In genomic region chr2:79653093-79653808, GRCm38 (mm10) we compare ENCODE assay signal across 10 mouse cellular contexts. TPM values are rescaled to one million over a fixed set of nuclear protein-coding genes. Genes with fewer than 3 reads are reported as not detected.
DNase-seq lines count a peak whose midpoint lies in the region; ATAC-seq and TF ChIP-seq lines count a peak whose summit lies in the region.
"Had no signal": no experiment of that assay in that cellular context is flagged by ENCODE, and none has a peak within 500 bp of the region (broad histone marks: within the 10 kb centered on the region; RNA-seq: fewer than 3 reads in every experiment).

No protein-coding gene starts in this region.

- no peak overlapping the region for H3K4me3 ChIP-seq in lung, adult 2 months (replicated peaks; ENCODE audit: extremely low read depth, low read depth, low read length)
- H3K4me3 ChIP-seq in liver, embryonic 14.5 days (ENCODE audit: insufficient read depth in 1 of 2, low read depth in 2 of 2, low read length in 2 of 2): no peak overlapping the region
- H3K4me3 ChIP-seq in stomach, postnatal 0 days (ENCODE audit: low read depth, low read length): no peak overlapping the region
- H3K4me3 ChIP-seq in thymus, adult 2 months (ENCODE audit: control insufficient read depth, insufficient read depth, low read length): no peak overlapping the region
- H3K4me3 ChIP-seq: neural tube, embryonic 15.5 days had no signal

- H3K4me1 ChIP-seq in lung, adult 2 months (ENCODE audit: control insufficient read depth, insufficient read depth, low read length): peaks cover 6% of the 10 kb centered on the region
- H3K4me1 ChIP-seq in liver, embryonic 14.5 days (replicated peaks; ENCODE audit: control insufficient read depth in 2 of 2, insufficient read depth in 2 of 2, low read length in 1 of 2): no peaks in the 10 kb centered on the region
- H3K4me1 ChIP-seq in stomach, postnatal 0 days (replicated peaks; ENCODE audit: control insufficient read depth, insufficient read depth): no peaks in the 10 kb centered on the region
- H3K4me1 ChIP-seq in thymus, adult 2 months (replicated peaks; ENCODE audit: control insufficient read depth, insufficient read depth, low read length): no peaks in the 10 kb centered on the region
- H3K4me1 ChIP-seq: neural tube, embryonic 15.5 days had no signal

- no peak for TF ChIP-seq CTCF in lung, adult 2 months (IDR thresholded peaks at IDR 0.05; ENCODE audit: insufficient read depth, low read length)
- no peak for TF ChIP-seq CTCF in liver, embryonic 14.5 days (IDR thresholded peaks at IDR 0.05; ENCODE audit: low read depth)
- no peak for TF ChIP-seq CTCF in stomach, postnatal 0 days (IDR thresholded peaks at IDR 0.05; ENCODE audit: low read depth)
- TF ChIP-seq CTCF in thymus, adult 2 months (IDR thresholded peaks at IDR 0.05; ENCODE audit: borderline replicate concordance, control insufficient read depth, extremely low read depth, insufficient read depth, low read length, poor library complexity): no peak

- peak; percentile 55 for ATAC-seq in liver, embryonic 14.5 days (ENCODE audit: insufficient read depth)
- ATAC-seq in stomach, postnatal 0 days (ENCODE audit: low FRiP score, low TSS enrichment): peak; percentile 47

- whole genome bisulfite sequencing in lung, adult 2 months: 72% methylated on average over 6 of the region's 6 CpGs
- 42% methylated on average over 6 of the region's 6 CpGs for whole genome bisulfite sequencing in liver, embryonic 14.5 days (ENCODE audit: insufficient replicate concordance)
- WGBS in stomach, postnatal 0 days: 74% methylated on average over 6 of the region's 6 CpGs
- WGBS in thymus, adult 2 months: 67% methylated on average over 6 of the region's 6 CpGs

- no peaks in the 10 kb centered on the region for H3K27me3 ChIP-seq in liver, embryonic 14.5 days (ENCODE audit: control insufficient read depth, insufficient read depth, low read length)
- no peaks in the 10 kb centered on the region for H3K27me3 ChIP-seq in stomach, postnatal 0 days (ENCODE audit: control insufficient read depth, insufficient read depth, low read length)
- H3K27me3 ChIP-seq in thymus, adult 2 months (ENCODE audit: control insufficient read depth, insufficient read depth, low read length): no peaks in the 10 kb centered on the region
- H3K27me3 ChIP-seq: neural tube, embryonic 15.5 days had no signal

- no peaks in the 10 kb centered on the region for H3K36me3 ChIP-seq in liver, embryonic 14.5 days (replicated peaks; ENCODE audit: control insufficient read depth, insufficient read depth, low read depth)
- peaks cover 13% of the 10 kb centered on the region for H3K36me3 ChIP-seq in stomach, postnatal 0 days (ENCODE audit: control insufficient read depth, insufficient read depth, low read length)
- H3K36me3 ChIP-seq in thymus, adult 2 months (ENCODE audit: control insufficient read depth, insufficient read depth, low read length): peaks cover 12% of the 10 kb centered on the region

- no peak for TF ChIP-seq EP300 in liver, embryonic 14.5 days (IDR thresholded peaks at IDR 0.05; ENCODE audit: low read depth)
- no peak for TF ChIP-seq EP300 in stomach, postnatal 0 days (optimal IDR thresholded peaks at IDR 0.05)

- intact Hi-C loops in heart, postnatal 36 days (cut with DNase I): no loop called here

- no peak for TF ChIP-seq POLR2A in lung, adult 2 months (IDR thresholded peaks at IDR 0.05; ENCODE audit: borderline replicate concordance, extremely low read depth, low read depth, low read length)
- TF ChIP-seq POLR2A in thymus, adult 2 months (IDR thresholded peaks at IDR 0.05; ENCODE audit: control insufficient read depth, extremely low read depth, insufficient read depth, low read length, poor library complexity): no peak

- peak; percentile 95 for DNase-seq in heart, adult 11 months
- no peak for DNase-seq in heart, postnatal 36 days
- DNase-seq in lung, postnatal 25 days (ENCODE audit: low spot score): peak; percentile 18
- no peak for DNase-seq in lung, adult 2 months
- DNase-seq in liver, embryonic 14.5 days (ENCODE audit: low read depth in 3 of 3, low spot score in 3 of 3): no peak
- no peak for DNase-seq in stomach, postnatal 0 days (ENCODE audit: low spot score)
- no peak for DNase-seq in thymus, postnatal 36 days
- no peak for DNase-seq in thymus, adult 2 months
- DNase-seq: cerebellum, adult 9-10 months had no signal

- no peak overlapping the region for H3K9ac ChIP-seq in liver, embryonic 14.5 days (replicated peaks)
- no peak overlapping the region for H3K9ac ChIP-seq in stomach, postnatal 0 days (ENCODE audit: low read length)
- H3K9ac ChIP-seq: neural tube, embryonic 15.5 days had no signal

- no peak overlapping the region for H3K4me2 ChIP-seq in liver, embryonic 14.5 days (ENCODE audit: low read depth)
- no peak overlapping the region for H3K4me2 ChIP-seq in stomach, postnatal 0 days (replicated peaks; ENCODE audit: low read depth)
- H3K4me2 ChIP-seq: neural tube, embryonic 15.5 days had no signal

- no peaks in the 10 kb centered on the region for H3K9me3 ChIP-seq in liver, embryonic 14.5 days (ENCODE audit: control insufficient read depth, low read length)
- H3K9me3 ChIP-seq in stomach, postnatal 0 days (ENCODE audit: control insufficient read depth, low read length): no peaks in the 10 kb centered on the region
- H3K9me3 ChIP-seq: neural tube, embryonic 15.5 days had no signal

- H3K27ac ChIP-seq in liver, embryonic 14.5 days: no peak overlapping the region
- H3K27ac ChIP-seq in stomach, postnatal 0 days (replicated peaks): no peak overlapping the region
- H3K27ac ChIP-seq in thymus, adult 2 months (ENCODE audit: control insufficient read depth, insufficient read depth, low read length): no peak overlapping the region
- H3K27ac ChIP-seq: neural tube, embryonic 15.5 days had no signal

RNA-seq across cellular contexts. Expression of gene Itprid2, which starts 18.1 kb away (rescaled TPM):
- total RNA-seq in heart, postnatal 36 days (2021): 10 to 100 TPM; 22.6 to 23.0 TPM
- polyA plus RNA-seq in lung, adult 2 months (2012; rRNA removed): 6.5 and 11.5 TPM in 2 replicates
- polyA plus RNA-seq in liver, embryonic 14.5 days (2012; rRNA removed): 1.2 and 1.7 TPM in 2 replicates
- 3.6 TPM in 2 replicates for polyA plus RNA-seq in liver, embryonic 14.5 days (2014; fragmentation: Nextera tagmentation; extraction: Ambion mirVana)
- 23.3 and 25.2 TPM in 2 replicates for polyA plus RNA-seq in stomach, postnatal 0 days (2015; fragmentation: Nextera tagmentation; extraction: Ambion mirVana)
- polyA plus RNA-seq in thymus, adult 2 months (2012; rRNA removed): 6.3 and 6.7 TPM in 2 replicates

RNA-seq across cellular contexts. Expression of gene Ppp1r1c, which starts 54.3 kb away (rescaled TPM):
- not detected for total RNA-seq in heart, postnatal 36 days (2021)
- polyA plus RNA-seq in lung, adult 2 months (2012; rRNA removed): not detected in 2 replicates
- polyA plus RNA-seq in liver, embryonic 14.5 days (2012; rRNA removed): not detected in 2 replicates
- polyA plus RNA-seq in liver, embryonic 14.5 days (2014; fragmentation: Nextera tagmentation; extraction: Ambion mirVana): not detected in 2 replicates
- 0.04 TPM in 1 of 2 replicates, not detected in the other for polyA plus RNA-seq in stomach, postnatal 0 days (2015; fragmentation: Nextera tagmentation; extraction: Ambion mirVana)
- polyA plus RNA-seq in thymus, adult 2 months (2012; rRNA removed): not detected in 2 replicates

Comparison
In these comparisons a context has a peak if more than half of its experiments do, and no peak if none do; other contexts are left out.
1. DNase-seq: peak in heart, adult 11 months (single experiment) and lung, postnatal 25 days (single experiment); none in heart, postnatal 36 days (0 of 2), lung, adult 2 months (single experiment), liver, embryonic 14.5 days (0 of 3), stomach, postnatal 0 days (single experiment), thymus, postnatal 36 days (0 of 2) and thymus, adult 2 months (single experiment).